Mouse (Mus musculus) C2C12 (cell line): ENCODE data around the gene Ptp4a2.

Experiments
- CTCF ChIP-seq: IDR thresholded peaks from one replicate; pipeline ENCODE4 v1.5.1; 2011; ENCODE audit not compliant: control insufficient read depth, insufficient read depth, insufficient read length
- USF1 ChIP-seq: IDR thresholded peaks from one replicate; pipeline ENCODE4 v1.6.1; 2011; ENCODE audit warnings: low read depth, mild to moderate bottlenecking, control low read depth, moderate library complexity

- no peak for TF ChIP-seq USF1
- TF ChIP-seq CTCF, result no peak
Measured at GRCm38 (mm10) chr4:129805059-129805458, 6.0 kb upstream of the Ptp4a2 start.
